Mouse (Mus musculus): ENCODE data around the gene Gm10272.

DNA sequence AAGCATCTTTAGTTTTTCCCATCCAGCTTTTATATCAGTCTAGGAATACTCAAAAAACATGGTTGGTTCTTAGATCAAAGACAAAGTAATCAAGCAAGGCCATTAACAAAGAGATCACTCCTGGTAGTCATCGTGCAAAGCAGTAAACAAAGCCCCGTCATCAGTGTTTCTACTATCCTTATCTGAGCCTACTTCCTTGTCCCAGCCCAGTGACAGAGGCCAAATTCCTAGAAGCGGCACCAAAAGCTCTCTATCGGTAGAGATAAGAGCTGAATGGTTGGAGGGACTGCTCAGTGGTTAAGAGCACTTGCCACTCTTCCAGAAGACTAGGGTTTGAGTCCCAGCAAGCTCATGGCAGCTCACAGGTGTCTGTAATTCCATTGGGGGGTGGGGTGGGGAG, 34.9 kb upstream of the Gm10272 start:
- TF ChIP-seq ZNF384 (IDR thresholded peaks at IDR 0.05; ENCODE audit: low read depth, low read length) = no peak
- TF ChIP-seq CHD2 (IDR thresholded peaks at IDR 0.05; ENCODE audit: low read depth, low read length) = no peak
- no peak for TF ChIP-seq MAFK (IDR thresholded peaks at IDR 0.05; ENCODE audit: insufficient read depth, low read depth, low read length)
- no peak for TF ChIP-seq ZC3H11A (IDR thresholded peaks at IDR 0.05; ENCODE audit: borderline replicate concordance, low read depth, low read length)

All from ES-E14 (cell line).